Mouse (Mus musculus) kidney, embryonic 14.5 days (tissue): ENCODE measurements around the gene Tmem200b. TPM values are rescaled to one million over a fixed set of nuclear protein-coding genes. Genes with fewer than 3 reads are reported as not detected.

Experiments used
- ATAC-seq: fragments of 200-750 bp; cut with Nextera tagmentation; 2 replicates; pipeline ENCODE4 v1.8.0; 2017; ENCODE audit warnings: moderate number of reproducible peaks, mild to moderate bottlenecking, moderate TSS enrichment, moderate library complexity; ENCODE audit not compliant: low FRiP score, low TSS enrichment
- H3K27ac ChIP-seq: fragments of 300-500 bp; sonication (generic); 2 replicates; pipeline ENCODE4 v1.5.1; 2014; ENCODE audit warnings: low read depth, mild to moderate bottlenecking, low read length, moderate library complexity, mixed read lengths
- H3K27me3 ChIP-seq: fragments of 300-500 bp; sonication (generic); 2 replicates; pipeline ENCODE4 v1.6.1; 2014; ENCODE audit warnings: mild to moderate bottlenecking, low read length; ENCODE audit not compliant: control insufficient read depth, insufficient read depth
- H3K36me3 ChIP-seq: fragments of 300-500 bp; sonication (generic); 2 replicates; pipeline ENCODE4 v1.6.1; 2014; ENCODE audit warnings: low read length, mixed read lengths; ENCODE audit not compliant: control insufficient read depth, insufficient read depth
- H3K4me1 ChIP-seq: fragments of 300-500 bp; sonication (generic); 2 replicates; pipeline ENCODE4 v1.6.1; 2014; ENCODE audit warnings: low read length, mixed read lengths; ENCODE audit not compliant: control insufficient read depth, insufficient read depth
- H3K4me2 ChIP-seq: fragments of 300-500 bp; sonication (generic); replicated peaks from 2 replicates; pipeline ENCODE4 v1.6.1; 2014; ENCODE audit warnings: low read depth, mild to moderate bottlenecking, low read length
- H3K4me3 ChIP-seq: fragments of 300-500 bp; sonication (generic); 2 replicates; pipeline ENCODE4 v1.5.1; 2014; ENCODE audit warnings: mild to moderate bottlenecking, low read length
- H3K9ac ChIP-seq: fragments of 300-500 bp; sonication (generic); 2 replicates; pipeline ENCODE4 v1.6.1; 2014; ENCODE audit warnings: low read depth, mild to moderate bottlenecking, low read length, moderate library complexity
- H3K9me3 ChIP-seq: fragments of 300-500 bp; sonication (generic); 2 replicates; pipeline ENCODE4 v1.6.1; 2016; ENCODE audit warnings: low read length; ENCODE audit not compliant: control insufficient read depth
- whole genome bisulfite sequencing: fragments of 180-500 bp; shearing (Covaris S2); extraction: QIAGEN DNeasy Blood & Tissue Kit; methylation state at CpG from one replicate; pipeline ENCODE4 v1.1.7; 2014; 5-methylcytosine and 5-hydroxymethylcytosine counted together
- polyA plus RNA-seq: library from polyadenylated mRNA; unstranded; fragments of >200 nt; fragmentation: Nextera tagmentation; extraction: Ambion mirVana; gene quantifications from 2 replicates; pipeline ENCODE4 v1.2.1, GENCODE M21; 2014

Gene Tmem200b
- polyA plus RNA-seq, 1 experiment from 2014 or later, result 1.8 TPM

GRCm38 (mm10) chr4:131915821-131916328 is 5.7 kb upstream of the Tmem200b start:
- H3K36me3 ChIP-seq, result no peaks in the 10 kb centered on the region
- H3K4me1 ChIP-seq, result peaks cover 62% of the 10 kb centered on the region
- 19% methylated on average over 13 of the region's 13 CpGs for WGBS
- H3K4me3 ChIP-seq, result peak overlapping the region; percentile 23; the same call in 1 of the 2 replicates
- H3K27me3 ChIP-seq, result peaks cover 10% of the 10 kb centered on the region
- H3K9me3 ChIP-seq, result no peaks in the 10 kb centered on the region
- H3K27ac ChIP-seq, result peak overlapping the region; percentile 30; the same call in 1 of the 2 replicates
- ATAC-seq, result no peak; the same call in 1 of the 2 replicates
- 0 out of 2 replicates have a peak overlapping the region, but pooled peaks have one; percentile 23 for H3K9ac ChIP-seq
- peak overlapping the region; percentile 54 for H3K4me2 ChIP-seq

- Histone ChIP-seq H3K36me3 (no peaks in the 10 kb centered on the region), H3K4me2 (no peak overlapping the region), H3K27me3 (peaks cover 10% of the 10 kb centered on the region), H3K9ac (no peak overlapping the region), H3K9me3 (no peaks in the 10 kb centered on the region), H3K4me3 (no peak overlapping the region), H3K27ac (0 out of 2 replicates have a peak overlapping the region, but pooled peaks have one; percentile 62), H3K4me1 (peaks cover 66% of the 10 kb centered on the region)
- ATAC-seq, result no peak
- WGBS, result 8% methylated on average over 15 of the region's 15 CpGs
Measured at GRCm38 (mm10) chr4:131916425-131916824, 5.1 kb upstream of the Tmem200b start.

GRCm38 (mm10) chr4:131917010-131917555 is 4.5 kb upstream of the Tmem200b start:
- no peak overlapping the region for H3K4me3 ChIP-seq
- H3K36me3 ChIP-seq, result no peaks in the 10 kb centered on the region
- no peak for ATAC-seq
- H3K4me1 ChIP-seq, result peaks cover 66% of the 10 kb centered on the region
- H3K27me3 ChIP-seq, result peaks cover 16% of the 10 kb centered on the region
- 67% methylated on average over 10 of the region's 10 CpGs for WGBS
- no peaks in the 10 kb centered on the region for H3K9me3 ChIP-seq
- peak overlapping the region; percentile 62 for H3K27ac ChIP-seq
- H3K9ac ChIP-seq, result no peak overlapping the region
- no peak overlapping the region for H3K4me2 ChIP-seq

GRCm38 (mm10) chr4:131918026-131918533 is 3.5 kb upstream of the Tmem200b start:
- Histone ChIP-seq H3K9ac (no peak overlapping the region), H3K36me3 (0 out of 2 replicates have a peak, but pooled peaks cover 2% of the 10 kb centered on the region), H3K4me1 (peaks cover 65% of the 10 kb centered on the region), H3K4me3 (no peak overlapping the region), H3K4me2 (no peak overlapping the region), H3K9me3 (no peaks in the 10 kb centered on the region), H3K27ac (peak overlapping the region; percentile 73), H3K27me3 (peaks cover 24% of the 10 kb centered on the region)
- 54% methylated on average over 7 of the region's 7 CpGs for WGBS
- no peak for ATAC-seq

GRCm38 (mm10) chr4:131918711-131919500 is 2.7 kb upstream of the Tmem200b start:
- ATAC-seq, result peak; percentile 22
- Histone ChIP-seq H3K36me3 (peaks cover 4% of the 10 kb centered on the region; the same call in 1 of the 2 replicates), H3K9me3 (no peaks in the 10 kb centered on the region), H3K9ac (peak overlapping the region; percentile 18; the same call in 1 of the 2 replicates), H3K27ac (peak overlapping the region; percentile 73), H3K4me1 (peaks cover 58% of the 10 kb centered on the region), H3K4me3 (no peak overlapping the region), H3K27me3 (peaks cover 27% of the 10 kb centered on the region), H3K4me2 (no peak overlapping the region; the same call in 1 of the 2 replicates)
- 11% methylated on average over 15 of the region's 15 CpGs for WGBS

GRCm38 (mm10) chr4:131919506-131920140 is 1.9 kb upstream of the Tmem200b start:
- H3K4me1 ChIP-seq, result peaks cover 58% of the 10 kb centered on the region
- peak overlapping the region; percentile 38; the same call in 1 of the 2 replicates for H3K27ac ChIP-seq
- peak overlapping the region; percentile 60 for H3K4me3 ChIP-seq
- H3K9ac ChIP-seq, result peak overlapping the region; percentile 77
- peak overlapping the region; percentile 89; the same call in 1 of the 2 replicates for H3K4me2 ChIP-seq
- H3K27me3 ChIP-seq, result peaks cover 27% of the 10 kb centered on the region
- H3K36me3 ChIP-seq, result peaks cover 9% of the 10 kb centered on the region
- H3K9me3 ChIP-seq, result no peaks in the 10 kb centered on the region
- WGBS, result 16% methylated on average over 15 of the region's 15 CpGs
- no peak for ATAC-seq

- Histone ChIP-seq H3K36me3 (peaks cover 12% of the 10 kb centered on the region), H3K4me3 (peak overlapping the region; percentile 60), H3K4me2 (peak overlapping the region; percentile 89), H3K27ac (peak overlapping the region; percentile 38; the same call in 1 of the 2 replicates), H3K27me3 (peaks cover 27% of the 10 kb centered on the region), H3K9ac (peak overlapping the region; percentile 77), H3K9me3 (no peaks in the 10 kb centered on the region), H3K4me1 (peaks cover 55% of the 10 kb centered on the region)
- no peak for ATAC-seq
- WGBS, result 2% methylated on average over 49 of the region's 51 CpGs
Measured at GRCm38 (mm10) chr4:131920141-131920594, 1.4 kb upstream of the Tmem200b start.

- Histone ChIP-seq H3K9me3 (no peaks in the 10 kb centered on the region), H3K4me3 (peak overlapping the region; percentile 60), H3K4me2 (peak overlapping the region; percentile 89), H3K4me1 (peaks cover 53% of the 10 kb centered on the region), H3K36me3 (peaks cover 16% of the 10 kb centered on the region), H3K27ac (peak overlapping the region; percentile 73; the same call in 1 of the 2 replicates), H3K27me3 (peaks cover 22% of the 10 kb centered on the region), H3K9ac (peak overlapping the region; percentile 77)
- under 1% methylated on average over 71 of the region's 76 CpGs for WGBS
- no peak for ATAC-seq
Measured at GRCm38 (mm10) chr4:131920595-131921351, 798 bp upstream of the Tmem200b start.
